Mouse (Mus musculus) intestine, postnatal 0 days (tissue): ENCODE measurements around the gene Cs. TPM values are rescaled to one million over a fixed set of nuclear protein-coding genes. Genes with fewer than 3 reads are reported as not detected.

ENCODE experiments used
- ATAC-seq: fragments of 200-750 bp; cut with Nextera tagmentation; 2 replicates; pipeline ENCODE4 v1.8.0; 2017; ENCODE audit warnings: mild to moderate bottlenecking, moderate TSS enrichment, moderate library complexity
- H3K27ac ChIP-seq: fragments of 300-500 bp; sonication (generic); 2 replicates; pipeline ENCODE4 v1.5.1; 2014; ENCODE audit warnings: mild to moderate bottlenecking, low read depth, low read length, moderate library complexity
- H3K27me3 ChIP-seq: fragments of 300-500 bp; sonication (generic); replicated peaks from 2 replicates; pipeline ENCODE4 v1.6.1; 2014; ENCODE audit warnings: low read length, mixed read lengths; ENCODE audit not compliant: control insufficient read depth, insufficient read depth
- H3K36me3 ChIP-seq: fragments of 300-500 bp; sonication (generic); 2 replicates; pipeline ENCODE4 v1.6.1; 2014; ENCODE audit warnings: mild to moderate bottlenecking, moderate library complexity; ENCODE audit not compliant: control insufficient read depth, insufficient read depth
- H3K4me1 ChIP-seq: fragments of 300-500 bp; sonication (generic); replicated peaks from 2 replicates; pipeline ENCODE4 v1.6.1; 2014; ENCODE audit warnings: antibody characterized with exemption, low read length, mixed read lengths; ENCODE audit not compliant: control insufficient read depth, insufficient read depth
- H3K4me2 ChIP-seq: fragments of 300-500 bp; sonication (generic); replicated peaks from 2 replicates; pipeline ENCODE4 v1.6.1; 2014; ENCODE audit warnings: low read depth, mild to moderate bottlenecking, moderate library complexity
- H3K4me3 ChIP-seq: fragments of 300-500 bp; sonication (generic); 2 replicates; pipeline ENCODE4 v1.5.1; 2014; ENCODE audit warnings: low read depth, low read length
- H3K9ac ChIP-seq: fragments of 300-500 bp; sonication (generic); 2 replicates; pipeline ENCODE4 v1.6.1; 2014; ENCODE audit warnings: mild to moderate bottlenecking, low read depth, low read length
- H3K9me3 ChIP-seq: fragments of 300-500 bp; sonication (generic); 2 replicates; pipeline ENCODE4 v1.6.1; 2016; ENCODE audit warnings: mixed run types; ENCODE audit not compliant: control insufficient read depth
- CTCF ChIP-seq: sonication (generic); IDR thresholded peaks from 2 replicates; pipeline ENCODE4 v1.5.1; 2016; ENCODE audit warnings: low read depth, mild to moderate bottlenecking, control low read depth, antibody characterized with exemption, moderate library complexity
- whole genome bisulfite sequencing: fragments of 180-500 bp; shearing (Covaris S2); extraction: QIAGEN DNeasy Blood & Tissue Kit; methylation state at CpG from one replicate; pipeline ENCODE4 v1.1.7; 2014; 5-methylcytosine and 5-hydroxymethylcytosine counted together
- polyA plus RNA-seq: library from polyadenylated mRNA; unstranded; fragments of >200 nt; fragmentation: Nextera tagmentation; extraction: Ambion mirVana; gene quantifications from 2 replicates; pipeline ENCODE4 v1.2.1, GENCODE M21; 2015

Gene Cs
- polyA plus RNA-seq, 1 experiment from 2014 or later, result 266 TPM

DNA sequence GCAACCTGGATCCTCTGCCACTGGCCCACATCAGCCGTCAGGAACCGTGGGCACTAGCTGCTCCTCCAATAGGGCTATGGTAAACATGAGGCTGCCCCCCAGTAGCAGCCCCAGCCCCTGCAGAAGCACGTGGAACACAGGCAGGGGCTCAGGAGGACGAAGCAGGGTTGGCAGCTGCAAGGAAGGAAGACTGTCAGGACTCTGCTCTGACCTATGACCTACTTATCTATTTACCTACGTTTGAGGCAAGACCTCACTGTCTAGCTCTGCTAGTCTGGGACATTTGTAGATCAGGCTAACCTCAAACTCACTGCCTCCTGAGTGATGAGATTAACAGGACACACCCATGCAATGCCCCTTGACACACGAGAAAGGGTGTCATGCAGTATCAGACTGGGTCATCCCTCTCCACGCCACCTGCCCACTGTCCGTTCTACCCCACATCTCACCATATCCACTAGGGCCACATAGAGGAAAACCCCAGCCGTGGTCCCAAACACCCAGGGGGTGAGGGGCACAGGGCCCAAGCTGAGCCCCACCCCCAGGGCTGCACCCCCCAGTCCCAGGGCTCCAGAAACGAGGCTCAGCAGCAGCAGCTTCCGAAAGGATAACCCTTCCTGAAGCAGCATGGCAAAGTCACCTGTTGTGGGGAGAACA, 58.6 kb downstream of the Cs start:
- no peak for ATAC-seq
- TF ChIP-seq CTCF, result no peak
- H3K4me3 ChIP-seq, result no peak overlapping the region
- 0 out of 2 replicates have a peak, but pooled peaks cover 3% of the 10 kb centered on the region for H3K4me1 ChIP-seq
- no peak overlapping the region for H3K4me2 ChIP-seq
- H3K27ac ChIP-seq, result peak overlapping the region; percentile 46; the same call in 1 of the 2 replicates
- H3K9me3 ChIP-seq, result no peaks in the 10 kb centered on the region
- WGBS, result 44% methylated on average over 11 of the region's 11 CpGs
- H3K27me3 ChIP-seq, result no peaks in the 10 kb centered on the region
- H3K9ac ChIP-seq, result no peak overlapping the region
- peaks cover 44% of the 10 kb centered on the region for H3K36me3 ChIP-seq

DNA sequence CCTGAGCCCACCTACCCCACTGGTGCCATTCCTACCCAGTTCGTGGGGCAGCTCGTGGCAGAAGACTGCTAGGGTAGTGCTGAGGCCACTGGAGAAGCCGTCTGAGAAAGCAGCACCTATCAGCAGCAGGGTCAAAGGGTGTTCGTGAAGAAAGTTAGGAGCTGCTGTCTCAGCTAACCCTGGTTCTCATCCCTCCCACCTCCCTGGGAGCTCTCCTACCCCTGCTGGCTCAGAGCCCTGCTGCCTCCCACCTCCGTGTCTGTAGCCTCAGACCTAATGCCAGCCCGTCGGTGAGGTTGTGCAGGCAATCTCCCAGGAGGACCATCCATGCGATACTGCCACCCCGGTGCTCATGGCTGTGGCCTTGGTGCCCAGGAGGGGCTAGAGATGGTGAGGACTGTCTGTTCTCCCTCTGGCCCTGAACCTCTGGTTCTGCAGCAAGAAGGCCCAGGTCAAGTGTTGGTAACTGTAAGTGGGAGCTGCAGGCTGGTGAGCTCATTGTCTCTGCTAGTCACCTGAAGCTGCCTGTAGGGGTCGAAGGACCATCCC, 59.3 kb downstream of the Cs start:
- H3K27ac ChIP-seq, result 0 out of 2 replicates have a peak overlapping the region, but pooled peaks have one; percentile 46
- no peaks in the 10 kb centered on the region for H3K27me3 ChIP-seq
- H3K4me1 ChIP-seq, result 0 out of 2 replicates have a peak, but pooled peaks cover 3% of the 10 kb centered on the region
- no peak overlapping the region for H3K4me2 ChIP-seq
- TF ChIP-seq CTCF, result no peak
- ATAC-seq, result no peak
- WGBS, result 64% methylated on average over 10 of the region's 10 CpGs
- peaks cover 38% of the 10 kb centered on the region for H3K36me3 ChIP-seq
- H3K9me3 ChIP-seq, result no peaks in the 10 kb centered on the region
- H3K9ac ChIP-seq, result no peak overlapping the region
- H3K4me3 ChIP-seq, result no peak overlapping the region

DNA sequence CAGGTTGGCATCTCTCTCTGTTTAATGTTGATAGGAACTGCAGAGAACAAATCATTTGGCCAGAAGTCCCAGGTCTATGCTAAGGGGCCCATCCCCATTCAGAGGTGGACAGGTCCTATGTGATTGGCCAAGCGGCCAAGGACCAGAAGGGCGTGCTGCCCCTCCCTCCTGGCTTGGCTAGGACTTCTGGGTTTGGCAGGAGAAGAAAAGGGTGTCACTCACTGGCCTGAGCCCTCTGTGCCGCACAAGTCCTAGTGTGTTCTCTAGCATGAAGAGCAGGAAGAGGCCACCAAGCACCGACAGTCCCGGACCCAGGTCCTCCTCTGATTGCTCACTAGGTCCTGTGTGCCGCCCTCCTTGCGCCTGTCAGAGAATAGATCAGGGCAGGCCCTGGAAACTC, 59.9 kb downstream of the Cs start:
- WGBS, result 68% methylated on average over 7 of the region's 7 CpGs
- Histone ChIP-seq H3K4me1 (0 out of 2 replicates have a peak, but pooled peaks cover 3% of the 10 kb centered on the region), H3K4me3 (no peak overlapping the region), H3K4me2 (no peak overlapping the region; the same call in 1 of the 2 replicates), H3K27me3 (no peaks in the 10 kb centered on the region), H3K9me3 (no peaks in the 10 kb centered on the region), H3K27ac (no peak overlapping the region), H3K36me3 (peaks cover 32% of the 10 kb centered on the region), H3K9ac (0 out of 2 replicates have a peak overlapping the region, but pooled peaks have one; percentile 7)
- no peak for TF ChIP-seq CTCF
- no peak for ATAC-seq

DNA sequence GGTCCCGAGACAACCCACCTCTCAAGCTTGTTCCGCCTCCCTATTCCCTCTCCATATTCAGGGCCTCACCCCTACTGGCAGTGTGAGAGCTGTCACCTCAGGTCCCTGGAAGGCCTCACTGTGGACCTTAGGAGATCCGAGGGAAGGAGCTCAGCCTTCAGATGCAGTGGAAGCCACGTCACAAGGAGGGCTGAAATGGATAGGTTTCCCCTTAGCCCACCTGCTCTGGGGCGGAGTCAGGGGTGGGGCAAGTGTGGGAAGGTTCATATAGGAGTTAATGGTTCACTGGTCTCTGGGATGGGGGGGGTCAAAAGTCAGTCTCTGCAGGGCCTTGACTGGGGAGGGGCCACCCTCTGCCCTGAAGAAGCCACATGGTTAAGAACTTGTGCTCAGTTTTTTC, 62.8 kb downstream of the Cs start:
- H3K27me3 ChIP-seq, result no peaks in the 10 kb centered on the region
- peak; percentile 88 for ATAC-seq
- H3K36me3 ChIP-seq, result peaks cover 6% of the 10 kb centered on the region; the same call in 1 of the 2 replicates
- H3K4me2 ChIP-seq, result peak overlapping the region; percentile 60
- TF ChIP-seq CTCF, result 0 out of 2 replicates have a peak, but pooled peaks have one; percentile 24
- peak overlapping the region; percentile 40; the same call in 1 of the 2 replicates for H3K9ac ChIP-seq
- peak overlapping the region; percentile 44 for H3K4me3 ChIP-seq
- 18% methylated on average over 5 of the region's 5 CpGs for WGBS
- peak overlapping the region; percentile 29 for H3K27ac ChIP-seq
- 0 out of 2 replicates have a peak, but pooled peaks cover 3% of the 10 kb centered on the region for H3K4me1 ChIP-seq
- no peaks in the 10 kb centered on the region for H3K9me3 ChIP-seq

GRCm38 (mm10) chr10:128401056-128401455, 63.5 kb downstream of the Cs start, which contains the start of gene Slc39a5:
Gene Slc39a5, minus strand, starts transcription at chr10:128401229.
- Histone ChIP-seq H3K9ac (peak within 1 kb of the TSS; percentile 40), H3K27me3 (no peaks in the 10 kb centered on the region), H3K4me2 (peak within 1 kb of the TSS; percentile 60), H3K4me3 (peak within 1 kb of the TSS; percentile 44), H3K9me3 (no peaks in the 10 kb centered on the region), H3K27ac (peak within 1 kb of the TSS; percentile 54), H3K4me1 (0 out of 2 replicates have a peak, but pooled peaks cover under 1% of the 10 kb centered on the region), H3K36me3 (peaks cover 11% of the 10 kb centered on the region; the same call in 1 of the 2 replicates)
- TF ChIP-seq CTCF, result no peak
- 26% methylated on average over 2 of the region's 2 CpGs for WGBS
- ATAC-seq, result peak; percentile 12; the same call in 1 of the 2 replicates

DNA sequence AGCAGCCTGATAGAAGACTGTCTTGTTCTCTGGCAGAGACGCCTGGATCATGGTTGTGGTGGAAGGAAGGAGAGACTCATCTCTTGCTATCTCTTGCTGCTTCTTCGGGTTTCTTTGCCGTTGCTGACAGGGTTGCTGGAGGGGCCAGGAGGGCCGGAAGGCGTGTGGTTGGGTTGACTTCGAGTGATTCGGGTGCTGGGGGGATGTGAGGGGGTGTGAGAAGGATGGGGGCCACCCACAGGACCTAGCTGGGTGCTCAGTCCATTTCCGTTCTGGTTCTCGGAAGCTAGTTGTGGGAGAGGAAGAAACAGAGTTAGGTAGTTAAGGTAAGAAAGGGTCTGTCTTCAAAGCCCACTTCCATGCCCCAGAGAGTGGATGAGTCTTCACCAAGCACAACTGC, 64.1 kb downstream of the Cs start:
- Histone ChIP-seq H3K27me3 (no peaks in the 10 kb centered on the region), H3K9me3 (no peaks in the 10 kb centered on the region), H3K4me1 (no peaks in the 10 kb centered on the region), H3K9ac (no peak overlapping the region), H3K36me3 (peaks cover 13% of the 10 kb centered on the region; the same call in 1 of the 2 replicates), H3K27ac (no peak overlapping the region), H3K4me3 (no peak overlapping the region), H3K4me2 (no peak overlapping the region)
- ATAC-seq, result no peak
- no peak for TF ChIP-seq CTCF
- WGBS, result 71% methylated on average over 9 of the region's 9 CpGs
